Mouse (Mus musculus) fat pad, adult 2 months (tissue): Measurements from ENCODE around the gene Sapcd1.

Experiments used
- DNase-seq: peaks from one replicate; pipeline ENCODE4 v3.0.0-alpha.2; 2011; ENCODE audit warnings: low read depth, low spot score; ENCODE audit errors: extremely low read depth

The Sapcd1 gene

GRCm38 (mm10) chr17:35031880-35032279 lies 4.1 kb upstream of the Sapcd1 start:
- no peak for DNase-seq

- no peak for DNase-seq
Measured at GRCm38 (mm10) chr17:35031272-35031671, 3.5 kb upstream of the Sapcd1 start.

GRCm38 (mm10) chr17:35029691-35030532 lies 2.1 kb upstream of the Sapcd1 start:
- DNase-seq, result no peak

- DNase-seq, result no peak
Measured at GRCm38 (mm10) chr17:35028315-35028714, 499 bp upstream of the Sapcd1 start.

GRCm38 (mm10) chr17:35026206-35026605 lies 1.6 kb downstream of the Sapcd1 start:
- no peak for DNase-seq

- DNase-seq, result no peak
Measured at GRCm38 (mm10) chr17:35024691-35025488, 2.9 kb downstream of the Sapcd1 start.

GRCm38 (mm10) chr17:35024261-35024660 lies 3.6 kb downstream of the Sapcd1 start:
- DNase-seq, result no peak

- no peak for DNase-seq
Measured at GRCm38 (mm10) chr17:35023756-35024155, 4.1 kb downstream of the Sapcd1 start.

GRCm38 (mm10) chr17:35023221-35023620 lies 4.6 kb downstream of the Sapcd1 start:
- no peak for DNase-seq

GRCm38 (mm10) chr17:35022541-35023060 lies 5.2 kb downstream of the Sapcd1 start:
- DNase-seq, result no peak

GRCm38 (mm10) chr17:35021842-35022477 lies 5.9 kb downstream of the Sapcd1 start:
- no peak for DNase-seq

- DNase-seq, result no peak
Measured at GRCm38 (mm10) chr17:35021163-35021808, 6.5 kb downstream of the Sapcd1 start.

GRCm38 (mm10) chr17:35020551-35020950 lies 7.3 kb downstream of the Sapcd1 start:
- peak; percentile 82 for DNase-seq

- DNase-seq, result no peak
Measured at GRCm38 (mm10) chr17:35019894-35020293, 7.9 kb downstream of the Sapcd1 start.

- no peak for DNase-seq
Measured at GRCm38 (mm10) chr17:35018171-35018570, 9.6 kb downstream of the Sapcd1 start.

- no peak for DNase-seq
Measured at GRCm38 (mm10) chr17:35017706-35018030, 10.1 kb downstream of the Sapcd1 start.

GRCm38 (mm10) chr17:35016791-35017705 lies 10.8 kb downstream of the Sapcd1 start:
- no peak for DNase-seq

GRCm38 (mm10) chr17:35016376-35016775 lies 11.4 kb downstream of the Sapcd1 start, which contains the start of gene Vwa7:
Vwa7 (plus strand) TSS chr17:35016579.
- DNase-seq, result no peak

GRCm38 (mm10) chr17:35015296-35015695 lies 12.5 kb downstream of the Sapcd1 start:
- DNase-seq, result no peak

GRCm38 (mm10) chr17:35013221-35013620 lies 14.6 kb downstream of the Sapcd1 start:
- no peak for DNase-seq
